Mouse (Mus musculus) left cerebral cortex, postnatal 4 days (tissue): ENCODE data around the gene Arid1b. TPM values are rescaled to one million over a fixed set of nuclear protein-coding genes. Genes with fewer than 3 reads are reported as not detected.

Experiments
- DNase-seq: peaks from one replicate; pipeline ENCODE4 v3.0.0-alpha.2; 2022
- intact Hi-C: fragments of 180-260 bp; cut with DNase I; formaldehyde crosslinking; loops from one replicate; pipeline ENCODE4 v1.15.1; 2025
- total RNA-seq, 2 experiments: library from RNA; stranded (reverse); gene quantifications; 2 replicates each; pipeline ENCODE4 v1.2.3; 2021

Arid1b gene
- total RNA-seq, 2 experiments from 2014 or later = 103 to 107 TPM

DNA sequence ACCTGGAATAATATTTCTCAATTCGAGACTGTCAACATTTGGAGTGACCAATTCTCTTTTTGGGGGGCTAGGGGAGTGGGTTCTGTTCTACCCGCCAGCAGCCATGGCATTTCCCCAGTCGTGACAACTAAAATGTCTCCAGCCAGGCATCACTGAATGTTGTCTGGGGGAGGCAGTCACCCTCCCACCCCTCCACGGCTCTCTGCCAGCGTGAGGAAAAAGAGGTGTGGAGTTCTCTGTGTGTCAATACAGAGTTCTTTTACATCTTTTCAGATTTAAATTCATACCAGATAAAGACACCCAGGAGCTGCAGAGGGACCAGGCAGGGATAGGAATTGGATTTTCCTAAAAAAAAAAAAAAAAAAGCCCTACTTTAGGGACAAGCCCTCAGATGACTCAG lies 402.1 kb downstream of the Arid1b start:
- intact Hi-C loops = loop anchor here (10.0 kb wide), 1 partner anchor 191 kb away; no protein-coding TSS in a partner anchor
- no peak for DNase-seq
